Mouse (Mus musculus): ENCODE measurements at regions not wholly inside any gene's neighbourhood (a gene's known extent, or its start where the extent isn't known, plus 50 kb on each side); places are given as distances from the start of the nearest gene placed in this dataset.

DNA sequence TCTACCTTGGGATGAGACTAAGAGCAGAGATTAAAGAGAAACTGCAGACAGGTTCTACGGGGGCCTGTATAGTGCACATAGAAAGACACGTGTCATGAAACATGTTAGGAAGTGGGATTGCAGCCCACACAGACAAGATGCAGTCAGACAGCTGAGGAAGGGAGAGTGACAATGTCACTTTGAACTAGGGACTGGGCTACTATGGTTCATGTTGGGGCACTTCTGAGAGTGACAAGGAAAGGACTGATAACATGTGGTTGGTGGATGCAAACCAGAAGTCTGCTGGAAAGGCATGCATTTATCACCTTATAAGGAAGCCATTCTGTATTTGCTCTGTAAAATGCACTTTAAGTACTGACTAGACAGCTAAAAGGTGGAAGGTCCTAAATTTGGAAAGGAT, 148.3 kb downstream of the Cetn3 start:
- TF ChIP-seq GATA1 (IDR thresholded peaks at IDR 0.05; ENCODE audit: borderline replicate concordance, low read length) (no peak), FLI1 (IDR thresholded peaks at IDR 0.05; ENCODE audit: low read length) (no peak)
